15 mouse cellular contexts compared by ENCODE assay signal in genomic region chr6:135331916-135332315, GRCm38 (mm10). TPM values are rescaled to one million over a fixed set of nuclear protein-coding genes. Genes with fewer than 3 reads are reported as not detected.
DNase-seq lines count a peak whose midpoint lies in the region; ATAC-seq and TF ChIP-seq lines count a peak whose summit lies in the region.
"Had no signal": no experiment of that assay in that cellular context is flagged by ENCODE, and none has a peak within 500 bp of the region (broad histone marks: within the 10 kb centered on the region; RNA-seq: fewer than 3 reads in every experiment).

No protein-coding gene starts in this region.

- peaks cover 10% of the 10 kb centered on the region; the same call in 1 of the 2 replicates for H3K4me1 ChIP-seq in forebrain, postnatal 0 days (ENCODE audit: insufficient read depth)
- peaks cover 16% of the 10 kb centered on the region for H3K4me1 ChIP-seq in forebrain, embryonic 16.5 days (replicated peaks; ENCODE audit: control insufficient read depth, insufficient read depth, low read length)
- H3K4me1 ChIP-seq in embryonic facial prominence, embryonic 15.5 days: peaks cover 46% of the 10 kb centered on the region
- H3K4me1 ChIP-seq in limb, embryonic 15.5 days: peaks cover 46% of the 10 kb centered on the region
- peaks cover 7% of the 10 kb centered on the region; the same call in 1 of the 2 replicates for H3K4me1 ChIP-seq in liver, postnatal 0 days (ENCODE audit: insufficient read depth)

- TF ChIP-seq EP300 in liver, postnatal 0 days (IDR thresholded peaks at IDR 0.05; ENCODE audit: low read depth): no peak

- 0 out of 2 replicates have a peak, but pooled peaks have one; percentile 14 for TF ChIP-seq CTCF in forebrain, postnatal 0 days (IDR thresholded peaks at IDR 0.05; ENCODE audit: low read depth)
- no peak for TF ChIP-seq CTCF in liver, postnatal 0 days (IDR thresholded peaks at IDR 0.05; ENCODE audit: low read depth)

- H3K27ac ChIP-seq in forebrain, postnatal 0 days (ENCODE audit: low read depth, low read length): no peak overlapping the region
- H3K27ac ChIP-seq in forebrain, embryonic 16.5 days (ENCODE audit: low read length): no peak overlapping the region
- peak overlapping the region; percentile 95 for H3K27ac ChIP-seq in embryonic facial prominence, embryonic 15.5 days (replicated peaks)
- H3K27ac ChIP-seq in limb, embryonic 15.5 days: peak overlapping the region; percentile 97
- H3K27ac ChIP-seq in liver, postnatal 0 days (ENCODE audit: low read depth): no peak overlapping the region

- 69% methylated on average over 4 of the region's 4 CpGs for WGBS in forebrain, postnatal 0 days
- WGBS in forebrain, embryonic 16.5 days: 76% methylated on average over 4 of the region's 4 CpGs
- 35% methylated on average over 4 of the region's 4 CpGs for WGBS in embryonic facial prominence, embryonic 15.5 days
- WGBS in limb, embryonic 15.5 days: 42% methylated on average over 4 of the region's 4 CpGs
- WGBS in liver, postnatal 0 days (ENCODE audit: insufficient replicate concordance): 74% methylated on average over 4 of the region's 4 CpGs

- no peak overlapping the region for H3K4me2 ChIP-seq in forebrain, postnatal 0 days (ENCODE audit: low read depth)
- no peak overlapping the region for H3K4me2 ChIP-seq in forebrain, embryonic 16.5 days (ENCODE audit: low read length)
- H3K4me2 ChIP-seq in embryonic facial prominence, embryonic 15.5 days (replicated peaks): peak overlapping the region; percentile 12; the same call in 1 of the 2 replicates
- H3K4me2 ChIP-seq in limb, embryonic 15.5 days: peak overlapping the region; percentile 33
- no peak overlapping the region for H3K4me2 ChIP-seq in liver, postnatal 0 days (ENCODE audit: low read depth, low read length)

- H3K27me3 ChIP-seq in forebrain, postnatal 0 days (ENCODE audit: insufficient read depth, low read length): no peaks in the 10 kb centered on the region
- no peaks in the 10 kb centered on the region for H3K27me3 ChIP-seq in forebrain, embryonic 16.5 days (replicated peaks; ENCODE audit: control insufficient read depth, insufficient read depth, low read length)
- H3K27me3 ChIP-seq in embryonic facial prominence, embryonic 15.5 days: no peaks in the 10 kb centered on the region
- no peaks in the 10 kb centered on the region for H3K27me3 ChIP-seq in limb, embryonic 15.5 days
- no peaks in the 10 kb centered on the region for H3K27me3 ChIP-seq in liver, postnatal 0 days (ENCODE audit: insufficient read depth, low read length)
- H3K27me3 ChIP-seq: Patski had no signal

- ATAC-seq in forebrain, postnatal 0 days: 0 out of 2 replicates have a peak, but pooled peaks have one; percentile 48
- no peak; the same call in 1 of the 2 replicates for ATAC-seq in forebrain, embryonic 16.5 days
- ATAC-seq in embryonic facial prominence, embryonic 15.5 days (ENCODE audit: insufficient number of reproducible peaks, low FRiP score, low TSS enrichment, low read depth): peak; percentile 66
- 0 out of 2 replicates have a peak, but pooled peaks have one; percentile 26 for ATAC-seq in limb, embryonic 15.5 days (ENCODE audit: insufficient number of reproducible peaks, low FRiP score, low TSS enrichment, low read depth)
- no peak for ATAC-seq in liver, postnatal 0 days
- no peak for ATAC-seq in monocyte, adult 5-6 weeks (replicated peaks; ENCODE audit: insufficient number of reproducible peaks, low FRiP score, low TSS enrichment, poor library complexity, severe bottlenecking)

- no peaks in the 10 kb centered on the region for H3K36me3 ChIP-seq in forebrain, postnatal 0 days (ENCODE audit: insufficient read depth)
- no peaks in the 10 kb centered on the region for H3K36me3 ChIP-seq in forebrain, embryonic 16.5 days (ENCODE audit: control insufficient read depth, insufficient read depth)
- H3K36me3 ChIP-seq in embryonic facial prominence, embryonic 15.5 days: no peaks in the 10 kb centered on the region
- no peaks in the 10 kb centered on the region for H3K36me3 ChIP-seq in limb, embryonic 15.5 days
- H3K36me3 ChIP-seq in liver, postnatal 0 days (replicated peaks; ENCODE audit: insufficient read depth, low read length): no peaks in the 10 kb centered on the region

- DNase-seq in forebrain, postnatal 0 days: peak; percentile 51
- peak; percentile 39 for DNase-seq in layer of hippocampus, adult 11-12 months (ENCODE audit: low spot score)
- no peak for DNase-seq in layer of hippocampus, postnatal 36 days
- DNase-seq in liver, postnatal 0 days: no peak
- DNase-seq: adrenal gland, adult 8-10 months; embryo, embryonic 11 days had no signal

- H3K4me3 ChIP-seq in forebrain, postnatal 0 days (ENCODE audit: low read depth, low read length): no peak overlapping the region
- H3K4me3 ChIP-seq in forebrain, embryonic 16.5 days (replicated peaks; ENCODE audit: low read length): no peak overlapping the region
- no peak overlapping the region for H3K4me3 ChIP-seq in embryonic facial prominence, embryonic 15.5 days (replicated peaks)
- H3K4me3 ChIP-seq in limb, embryonic 15.5 days: no peak overlapping the region
- no peak overlapping the region for H3K4me3 ChIP-seq in liver, postnatal 0 days (ENCODE audit: low read depth, low read length)

- H3K9ac ChIP-seq in forebrain, postnatal 0 days: no peak overlapping the region
- no peak overlapping the region for H3K9ac ChIP-seq in forebrain, embryonic 16.5 days (replicated peaks; ENCODE audit: low read depth, low read length)
- H3K9ac ChIP-seq in embryonic facial prominence, embryonic 15.5 days: no peak overlapping the region
- H3K9ac ChIP-seq in limb, embryonic 15.5 days: no peak overlapping the region
- no peak overlapping the region for H3K9ac ChIP-seq in liver, postnatal 0 days (replicated peaks)

- no peaks in the 10 kb centered on the region for H3K9me3 ChIP-seq in forebrain, postnatal 0 days (ENCODE audit: low read length)
- H3K9me3 ChIP-seq in forebrain, embryonic 16.5 days (ENCODE audit: control insufficient read depth, low read length): no peaks in the 10 kb centered on the region
- H3K9me3 ChIP-seq in embryonic facial prominence, embryonic 15.5 days (replicated peaks): no peaks in the 10 kb centered on the region
- H3K9me3 ChIP-seq in limb, embryonic 15.5 days: no peaks in the 10 kb centered on the region
- H3K9me3 ChIP-seq in liver, postnatal 0 days (ENCODE audit: low read length): no peaks in the 10 kb centered on the region

RNA-seq across cellular contexts. Expression of gene Pbp2, which starts 21.7 kb away (rescaled TPM):
- not detected in 2 replicates for total RNA-seq in forebrain, postnatal 0 days (2014; rRNA removed)
- polyA plus RNA-seq in forebrain, postnatal 0 days (2015; fragmentation: Nextera tagmentation; extraction: Ambion mirVana): not detected in 2 replicates
- polyA plus RNA-seq in forebrain, embryonic 16.5 days (2015; fragmentation: Nextera tagmentation; extraction: Ambion mirVana): not detected in 2 replicates
- total RNA-seq in layer of hippocampus, postnatal 36 days (2021): not detected
- 0.91 and 1.5 TPM in 2 replicates for polyA plus RNA-seq in embryonic facial prominence, embryonic 15.5 days (2015; fragmentation: Nextera tagmentation; extraction: Ambion mirVana)
- 2.6 and 3.4 TPM in 2 replicates for polyA plus RNA-seq in limb, embryonic 15.5 days (2015; fragmentation: Nextera tagmentation; extraction: Ambion mirVana)
- polyA plus RNA-seq in liver, postnatal 0 days (2015; fragmentation: Nextera tagmentation; extraction: Ambion mirVana): not detected in 2 replicates
- total RNA-seq in monocyte, adult 5-6 weeks (2017): 0.49 TPM in 1 of 3 replicates, not detected in the others
- total RNA-seq: adrenal gland, adult 8-10 months; left cerebral cortex, postnatal 10 days had no signal
- polyA plus RNA-seq: heart, embryonic 16.5 days; kidney, adult 2 months; midbrain, embryonic 14.5 days; Patski had no signal

RNA-seq across cellular contexts. Expression of gene Emp1, which starts 30.4 kb away (rescaled TPM):
- 11.4 and 37.0 TPM in 2 replicates for total RNA-seq in forebrain, postnatal 0 days (2014; rRNA removed)
- polyA plus RNA-seq in forebrain, postnatal 0 days (2015; fragmentation: Nextera tagmentation; extraction: Ambion mirVana): 3.8 and 4.3 TPM in 2 replicates
- 4.7 and 9.2 TPM in 2 replicates for polyA plus RNA-seq in forebrain, embryonic 16.5 days (2015; fragmentation: Nextera tagmentation; extraction: Ambion mirVana)
- total RNA-seq in layer of hippocampus, postnatal 36 days (2021): 1 to 10 TPM; 2.1 to 2.5 TPM
- polyA plus RNA-seq in embryonic facial prominence, embryonic 15.5 days (2015; fragmentation: Nextera tagmentation; extraction: Ambion mirVana): 172 and 177 TPM in 2 replicates
- 244 and 369 TPM in 2 replicates for polyA plus RNA-seq in limb, embryonic 15.5 days (2015; fragmentation: Nextera tagmentation; extraction: Ambion mirVana)
- polyA plus RNA-seq in liver, postnatal 0 days (2015; fragmentation: Nextera tagmentation; extraction: Ambion mirVana): 1.2 TPM in 2 replicates
- total RNA-seq in monocyte, adult 5-6 weeks (2017): 4.6 to 6.1 TPM (median 5.9 TPM) in 3 replicates

Comparison
In these comparisons a context has a peak if more than half of its experiments do, and no peak if none do; other contexts are left out.
1. ATAC-seq: peak in forebrain, postnatal 0 days (single experiment), embryonic facial prominence, embryonic 15.5 days (single experiment) and limb, embryonic 15.5 days (single experiment); none in forebrain, embryonic 16.5 days (single experiment), liver, postnatal 0 days (single experiment) and monocyte, adult 5-6 weeks (single experiment).
2. DNase-seq: peak in forebrain, postnatal 0 days (single experiment) and layer of hippocampus, adult 11-12 months (single experiment); none in layer of hippocampus, postnatal 36 days (0 of 2) and liver, postnatal 0 days (single experiment).
3. H3K27ac ChIP-seq: peak in embryonic facial prominence, embryonic 15.5 days (single experiment) and limb, embryonic 15.5 days (single experiment); none in forebrain, postnatal 0 days (single experiment), forebrain, embryonic 16.5 days (single experiment) and liver, postnatal 0 days (single experiment).
4. H3K4me2 ChIP-seq: peak in embryonic facial prominence, embryonic 15.5 days (single experiment) and limb, embryonic 15.5 days (single experiment); none in forebrain, postnatal 0 days (single experiment), forebrain, embryonic 16.5 days (single experiment) and liver, postnatal 0 days (single experiment).
5. RNA of gene Emp1, which starts 30.4 kb away (polyA plus RNA-seq): 244 to 369 TPM in limb, embryonic 15.5 days and 172 to 177 TPM in embryonic facial prominence, embryonic 15.5 days; 4.7 to 9.2 TPM in forebrain, embryonic 16.5 days, 3.8 to 4.3 TPM in forebrain, postnatal 0 days and 1.2 TPM in liver, postnatal 0 days; every median in the first group is over 10 times any median in the second.